Mouse (Mus musculus) kidney, adult 11 months (tissue): ENCODE data around the gene Chrnb4.
A peak's percentile ranks its signal among the peaks of the same experiment; 100 is the strongest.

Source experiments
- DNase-seq: peaks from one replicate; pipeline ENCODE4 v3.0.0; 2022

Chrnb4 gene

GRCm38 (mm10) chr9:55016926-55017325 is 31.7 kb downstream of the Chrnb4 start:
- DNase-seq = no peak

GRCm38 (mm10) chr9:55010588-55011350 is 37.8 kb downstream of the Chrnb4 start:
- no peak for DNase-seq

- DNase-seq = no peak
Observed at GRCm38 (mm10) chr9:55009692-55010091, 38.9 kb downstream of the Chrnb4 start.

GRCm38 (mm10) chr9:55003609-55004008 is 45.0 kb downstream of the Chrnb4 start:
- DNase-seq = no peak

- no peak for DNase-seq
Observed at GRCm38 (mm10) chr9:54995645-54996044, 52.9 kb downstream of the Chrnb4 start.

- DNase-seq = no peak
Observed at GRCm38 (mm10) chr9:54994381-54994780, 54.2 kb downstream of the Chrnb4 start.

GRCm38 (mm10) chr9:54990362-54990761 is 58.2 kb downstream of the Chrnb4 start:
- no peak for DNase-seq

- no peak for DNase-seq
Observed at GRCm38 (mm10) chr9:54982401-54982800, 66.2 kb downstream of the Chrnb4 start.

- DNase-seq = peak; percentile 9
Observed at GRCm38 (mm10) chr9:54981291-54982191, 67.0 kb downstream of the Chrnb4 start.

GRCm38 (mm10) chr9:54980674-54981073 is 67.9 kb downstream of the Chrnb4 start, which contains the start of gene Chrna5:
Gene Chrna5 (plus strand): TSS chr9:54980880.
- no peak for DNase-seq
